Mouse (Mus musculus) heart, postnatal 0 days (tissue): Measurements from ENCODE around the gene Sgce.

Experiments used
- CTCF ChIP-seq: IDR thresholded peaks from 2 replicates; pipeline ENCODE4 v1.5.1; 2016; ENCODE audit warnings: antibody characterized with exemption, control low read depth, low read depth
- EP300 ChIP-seq: IDR thresholded peaks from 2 replicates; pipeline ENCODE4 v1.6.1; 2016; ENCODE audit warnings: antibody characterized with exemption, low read depth

GRCm38 (mm10) chr6:4740511-4740910, 6.5 kb downstream of the Sgce start:
- TF ChIP-seq CTCF, result no peak
- no peak for TF ChIP-seq EP300
